ENCODE assay signal across 17 mouse cellular contexts in genomic region chr13:83537163-83537562, GRCm38 (mm10). TPM values are rescaled to one million over a fixed set of nuclear protein-coding genes. Genes with fewer than 3 reads are reported as not detected.
DNase-seq lines count a peak whose midpoint lies in the region; ATAC-seq and TF ChIP-seq lines count a peak whose summit lies in the region.
"Had no signal": no experiment of that assay in that cellular context is flagged by ENCODE, and none has a peak within 500 bp of the region (broad histone marks: within the 10 kb centered on the region; RNA-seq: fewer than 3 reads in every experiment).

No protein-coding gene starts in this region.

- no peaks in the 10 kb centered on the region for H3K27me3 ChIP-seq in hindbrain, postnatal 0 days (ENCODE audit: insufficient read depth, low read length)
- no peaks in the 10 kb centered on the region for H3K27me3 ChIP-seq in hindbrain, embryonic 11.5 days (ENCODE audit: control insufficient read depth, insufficient read depth, low read length)
- H3K27me3 ChIP-seq: liver, embryonic 15.5 days had no signal

- no peak overlapping the region for H3K9ac ChIP-seq in hindbrain, postnatal 0 days (replicated peaks; ENCODE audit: low read length)
- no peak overlapping the region for H3K9ac ChIP-seq in hindbrain, embryonic 11.5 days (ENCODE audit: low read depth, low read length)
- H3K9ac ChIP-seq: liver, embryonic 15.5 days had no signal

- H3K4me2 ChIP-seq in hindbrain, postnatal 0 days (ENCODE audit: low read depth, low read length) = no peak overlapping the region
- H3K4me2 ChIP-seq in hindbrain, embryonic 11.5 days (replicated peaks; ENCODE audit: low read depth, low read length) = no peak overlapping the region
- H3K4me2 ChIP-seq: liver, embryonic 15.5 days had no signal

- 36% methylated on average over 5 of the region's 5 CpGs for WGBS in hindbrain, postnatal 0 days
- WGBS in hindbrain, embryonic 11.5 days = 75% methylated on average over 5 of the region's 5 CpGs

- TF ChIP-seq CTCF in hindbrain, postnatal 0 days (IDR thresholded peaks at IDR 0.05; ENCODE audit: low read depth) = no peak

- ATAC-seq in hindbrain, postnatal 0 days = no peak
- ATAC-seq in hindbrain, embryonic 11.5 days (ENCODE audit: low FRiP score) = no peak

- no peak overlapping the region for H3K4me3 ChIP-seq in hindbrain, postnatal 0 days (ENCODE audit: low read length)
- H3K4me3 ChIP-seq in hindbrain, embryonic 11.5 days (ENCODE audit: low read depth, low read length) = no peak overlapping the region
- H3K4me3 ChIP-seq: heart, adult 2 months; limb, embryonic 10.5 days; liver, embryonic 15.5 days had no signal

- H3K36me3 ChIP-seq in hindbrain, postnatal 0 days (ENCODE audit: insufficient read depth, low read length) = no peaks in the 10 kb centered on the region
- no peaks in the 10 kb centered on the region for H3K36me3 ChIP-seq in hindbrain, embryonic 11.5 days (ENCODE audit: control insufficient read depth, insufficient read depth, low read length)
- H3K36me3 ChIP-seq: limb, embryonic 10.5 days; liver, embryonic 15.5 days had no signal

- no peaks in the 10 kb centered on the region for H3K9me3 ChIP-seq in hindbrain, postnatal 0 days (ENCODE audit: low read length)
- no peaks in the 10 kb centered on the region for H3K9me3 ChIP-seq in hindbrain, embryonic 11.5 days (ENCODE audit: control insufficient read depth, low read length)
- H3K9me3 ChIP-seq: limb, embryonic 10.5 days; liver, embryonic 15.5 days had no signal

- peak; percentile 16 for DNase-seq in cerebellum, adult 11 months
- DNase-seq in cerebellum, postnatal 4 days (ENCODE audit: low spot score in 2 of 2) = no peak
- DNase-seq in hindbrain, postnatal 0 days (ENCODE audit: low spot score) = peak; percentile 72
- no peak for DNase-seq in hindbrain, embryonic 11.5 days (ENCODE audit: low spot score)
- peak; percentile 65 for DNase-seq in cerebellum, adult 9-10 months
- peak; percentile 65 for DNase-seq in layer of hippocampus, adult 9-10 months (ENCODE audit: low spot score)
- no peak for DNase-seq in thymus, postnatal 14 days
- no peak for DNase-seq in lung, postnatal 4 days
- DNase-seq: adrenal gland, postnatal 36 days; embryo, embryonic 11 days; heart, adult 2 months; heart, postnatal 36 days; kidney, adult 9 months; thymus, adult 18-20 months had no signal

- H3K4me1 ChIP-seq in hindbrain, postnatal 0 days (ENCODE audit: insufficient read depth, low read length) = no peaks in the 10 kb centered on the region
- H3K4me1 ChIP-seq in hindbrain, embryonic 11.5 days (replicated peaks; ENCODE audit: control insufficient read depth, insufficient read depth, low read length) = no peaks in the 10 kb centered on the region
- H3K4me1 ChIP-seq: limb, embryonic 10.5 days had no signal

- no peak overlapping the region for H3K27ac ChIP-seq in hindbrain, postnatal 0 days
- no peak overlapping the region for H3K27ac ChIP-seq in hindbrain, embryonic 11.5 days (ENCODE audit: low read depth, low read length)
- H3K27ac ChIP-seq: heart, adult 2 months; limb, embryonic 10.5 days; liver, embryonic 15.5 days; macrophage had no signal

RNA-seq across cellular contexts. Expression of gene Mef2c, which starts 33.3 kb away (rescaled TPM):
- total RNA-seq in hindbrain, postnatal 0 days (2014; rRNA removed) = 23.6 and 27.2 TPM in 2 replicates
- polyA plus RNA-seq in hindbrain, postnatal 0 days (2015; fragmentation: Nextera tagmentation; extraction: Ambion mirVana) = 45.7 and 46.2 TPM in 2 replicates
- 18.7 and 22.3 TPM in 2 replicates for polyA plus RNA-seq in hindbrain, embryonic 11.5 days (2014; fragmentation: Nextera tagmentation; extraction: Ambion mirVana)

Comparison
In these comparisons a context has a peak if more than half of its experiments do, and no peak if none do; other contexts are left out.
1. DNase-seq: peak in cerebellum, adult 11 months (single experiment), hindbrain, postnatal 0 days (single experiment), cerebellum, adult 9-10 months (single experiment) and layer of hippocampus, adult 9-10 months (single experiment); none in cerebellum, postnatal 4 days (0 of 2), hindbrain, embryonic 11.5 days (single experiment), thymus, postnatal 14 days (single experiment) and lung, postnatal 4 days (0 of 2).